In genomic region chr19:10219108-10219507, GRCm38 (mm10) we compare ENCODE assay signal across 8 mouse cellular contexts. TPM values are rescaled to one million over a fixed set of nuclear protein-coding genes. Genes with fewer than 3 reads are reported as not detected.
DNase-seq lines count a peak whose midpoint lies in the region; ATAC-seq lines count a peak whose summit lies in the region.

No protein-coding gene starts in this region.

- H3K4me1 ChIP-seq in midbrain, embryonic 12.5 days, result no peaks in the 10 kb centered on the region
- H3K4me1 ChIP-seq in midbrain, embryonic 16.5 days (ENCODE audit: control insufficient read depth, insufficient read depth, low read length), result no peaks in the 10 kb centered on the region

- no peak overlapping the region for H3K27ac ChIP-seq in midbrain, embryonic 12.5 days (replicated peaks)
- no peak overlapping the region for H3K27ac ChIP-seq in midbrain, embryonic 16.5 days (ENCODE audit: low read length)

- peak; percentile 81 for ATAC-seq in frontal cortex, adult (ENCODE audit: low TSS enrichment)
- ATAC-seq in midbrain, embryonic 12.5 days (ENCODE audit: low FRiP score, low read depth), result 0 out of 2 replicates have a peak, but pooled peaks have one; percentile 20
- ATAC-seq in midbrain, embryonic 16.5 days, result no peak
- ATAC-seq in megakaryocyte progenitor cell, adult 5-6 weeks (replicated peaks; ENCODE audit: poor library complexity), result peak; percentile 53
- no peak for ATAC-seq in megakaryocyte, adult 5-6 weeks (ENCODE audit: poor library complexity, severe bottlenecking)

- no peaks in the 10 kb centered on the region for H3K36me3 ChIP-seq in midbrain, embryonic 12.5 days
- H3K36me3 ChIP-seq in midbrain, embryonic 16.5 days (ENCODE audit: control insufficient read depth, insufficient read depth, low read length), result no peaks in the 10 kb centered on the region

- 58% methylated on average over 3 of the region's 3 CpGs for WGBS in midbrain, embryonic 12.5 days
- WGBS in midbrain, embryonic 16.5 days, result 54% methylated on average over 3 of the region's 3 CpGs

- no peak overlapping the region for H3K4me3 ChIP-seq in midbrain, embryonic 12.5 days
- H3K4me3 ChIP-seq in midbrain, embryonic 16.5 days (ENCODE audit: low read depth, low read length), result no peak overlapping the region

- no peaks in the 10 kb centered on the region for H3K27me3 ChIP-seq in midbrain, embryonic 12.5 days
- no peaks in the 10 kb centered on the region for H3K27me3 ChIP-seq in midbrain, embryonic 16.5 days (ENCODE audit: control insufficient read depth, insufficient read depth, low read depth, low read length)

- H3K9me3 ChIP-seq in midbrain, embryonic 12.5 days, result no peaks in the 10 kb centered on the region
- no peaks in the 10 kb centered on the region for H3K9me3 ChIP-seq in midbrain, embryonic 16.5 days (replicated peaks; ENCODE audit: control insufficient read depth, low read length, poor library complexity, severe bottlenecking)

- H3K4me2 ChIP-seq in midbrain, embryonic 12.5 days (replicated peaks), result no peak overlapping the region
- H3K4me2 ChIP-seq in midbrain, embryonic 16.5 days (ENCODE audit: low read length), result no peak overlapping the region

- no peak overlapping the region for H3K9ac ChIP-seq in midbrain, embryonic 12.5 days (replicated peaks)
- H3K9ac ChIP-seq in midbrain, embryonic 16.5 days (ENCODE audit: low read depth, low read length), result no peak overlapping the region

- no peak for DNase-seq in frontal cortex, postnatal 14 days (ENCODE audit: low spot score in 2 of 2)
- DNase-seq in T-cell, adult 2 months (ENCODE audit: low spot score), result peak; percentile 14
- peak; percentile 66 for DNase-seq in induced T-regulatory cell, adult 2 months (ENCODE audit: low read depth)

RNA-seq across cellular contexts. Expression of gene Fen1, which starts 15.1 kb away (rescaled TPM):
- polyA plus RNA-seq in midbrain, embryonic 12.5 days (2016; fragmentation: Nextera tagmentation; extraction: Ambion mirVana), result 95.9 and 98.9 TPM in 2 replicates
- 19.5 and 21.9 TPM in 2 replicates for polyA plus RNA-seq in midbrain, embryonic 16.5 days (2015; fragmentation: Nextera tagmentation; extraction: Ambion mirVana)
- 56.9 and 61.1 TPM in 2 replicates for total RNA-seq in megakaryocyte progenitor cell, adult 5-6 weeks (2015)
- 125 and 135 TPM in 2 replicates for total RNA-seq in megakaryocyte progenitor cell, adult 5-6 weeks (2017)
- total RNA-seq in megakaryocyte, adult 5-6 weeks (2015), result 30.7 and 33.9 TPM in 2 replicates
- total RNA-seq in megakaryocyte, adult 5-6 weeks (2017), result 60.5 and 62.9 TPM in 2 replicates

RNA-seq across cellular contexts. Expression of gene Tmem258, which starts 15.3 kb away (rescaled TPM):
- 298 and 313 TPM in 2 replicates for polyA plus RNA-seq in midbrain, embryonic 12.5 days (2016; fragmentation: Nextera tagmentation; extraction: Ambion mirVana)
- polyA plus RNA-seq in midbrain, embryonic 16.5 days (2015; fragmentation: Nextera tagmentation; extraction: Ambion mirVana), result 278 and 290 TPM in 2 replicates
- total RNA-seq in megakaryocyte progenitor cell, adult 5-6 weeks (2015), result 308 and 313 TPM in 2 replicates
- total RNA-seq in megakaryocyte progenitor cell, adult 5-6 weeks (2017), result 149 and 204 TPM in 2 replicates
- total RNA-seq in megakaryocyte, adult 5-6 weeks (2015), result 182 and 197 TPM in 2 replicates
- 163 and 204 TPM in 2 replicates for total RNA-seq in megakaryocyte, adult 5-6 weeks (2017)

RNA-seq across cellular contexts. Expression of gene Myrf, which starts 21.4 kb away (rescaled TPM):
- 1.1 and 1.5 TPM in 2 replicates for polyA plus RNA-seq in midbrain, embryonic 12.5 days (2016; fragmentation: Nextera tagmentation; extraction: Ambion mirVana)
- polyA plus RNA-seq in midbrain, embryonic 16.5 days (2015; fragmentation: Nextera tagmentation; extraction: Ambion mirVana), result 0.57 and 0.82 TPM in 2 replicates
- total RNA-seq in megakaryocyte progenitor cell, adult 5-6 weeks (2015), result not detected in 2 replicates
- total RNA-seq in megakaryocyte progenitor cell, adult 5-6 weeks (2017), result not detected in 2 replicates
- 0.22 and 0.27 TPM in 2 replicates for total RNA-seq in megakaryocyte, adult 5-6 weeks (2015)
- 0.04 TPM in 1 of 2 replicates, not detected in the other for total RNA-seq in megakaryocyte, adult 5-6 weeks (2017)

RNA-seq across cellular contexts. Expression of gene Fads1, which starts 36.4 kb away (rescaled TPM):
- polyA plus RNA-seq in midbrain, embryonic 12.5 days (2016; fragmentation: Nextera tagmentation; extraction: Ambion mirVana), result 192 and 201 TPM in 2 replicates
- polyA plus RNA-seq in midbrain, embryonic 16.5 days (2015; fragmentation: Nextera tagmentation; extraction: Ambion mirVana), result 181 and 190 TPM in 2 replicates
- total RNA-seq in megakaryocyte progenitor cell, adult 5-6 weeks (2015), result 14.9 and 22.2 TPM in 2 replicates
- total RNA-seq in megakaryocyte progenitor cell, adult 5-6 weeks (2017), result 9.4 and 10.0 TPM in 2 replicates
- total RNA-seq in megakaryocyte, adult 5-6 weeks (2015), result 12.3 and 12.6 TPM in 2 replicates
- total RNA-seq in megakaryocyte, adult 5-6 weeks (2017), result 5.3 and 9.6 TPM in 2 replicates

Comparison
In these comparisons a context has a peak if more than half of its experiments do, and no peak if none do; other contexts are left out.
1. ATAC-seq: peak in frontal cortex, adult (single experiment), midbrain, embryonic 12.5 days (single experiment) and megakaryocyte progenitor cell, adult 5-6 weeks (single experiment); none in midbrain, embryonic 16.5 days (single experiment) and megakaryocyte, adult 5-6 weeks (single experiment).
2. DNase-seq: peak in T-cell, adult 2 months (single experiment) and induced T-regulatory cell, adult 2 months (single experiment); none in frontal cortex, postnatal 14 days (0 of 2).